Mouse (Mus musculus) heart, postnatal 10 days (tissue): ENCODE data around the gene Gm12166. TPM values are rescaled to one million over a fixed set of nuclear protein-coding genes. Genes with fewer than 3 reads are reported as not detected.
A peak's percentile ranks its signal among the peaks of the same experiment; 100 is the strongest.
"Not testable (repeated sequence)": the region's sequence is repeated elsewhere in the genome, so short reads cannot be mapped to it uniquely, and the experiment has no call there.

Experiments used
- DNase-seq, 2 experiments: peaks; one replicate each; pipeline ENCODE4 v3.0.0; 2021
- intact Hi-C: fragments of 180-260 bp; cut with DNase I; formaldehyde crosslinking; loops from one replicate; pipeline ENCODE4 v1.15.1; 2025
- total RNA-seq, 2 experiments: library from RNA; stranded (reverse); gene quantifications; 2 replicates each; pipeline ENCODE4 v1.2.3; 2021

The Gm12166 gene
- total RNA-seq, 2 experiments from 2014 or later: 2.5 to 3.4 TPM

GRCm38 (mm10) chr11:46058011-46058410 is 5.9 kb upstream of the Gm12166 start:
- intact Hi-C loops: loop anchor here (5.0 kb wide), 1 partner anchor 34 kb away; no protein-coding TSS in a partner anchor
- DNase-seq: peak; percentile 53 to 62

DNA sequence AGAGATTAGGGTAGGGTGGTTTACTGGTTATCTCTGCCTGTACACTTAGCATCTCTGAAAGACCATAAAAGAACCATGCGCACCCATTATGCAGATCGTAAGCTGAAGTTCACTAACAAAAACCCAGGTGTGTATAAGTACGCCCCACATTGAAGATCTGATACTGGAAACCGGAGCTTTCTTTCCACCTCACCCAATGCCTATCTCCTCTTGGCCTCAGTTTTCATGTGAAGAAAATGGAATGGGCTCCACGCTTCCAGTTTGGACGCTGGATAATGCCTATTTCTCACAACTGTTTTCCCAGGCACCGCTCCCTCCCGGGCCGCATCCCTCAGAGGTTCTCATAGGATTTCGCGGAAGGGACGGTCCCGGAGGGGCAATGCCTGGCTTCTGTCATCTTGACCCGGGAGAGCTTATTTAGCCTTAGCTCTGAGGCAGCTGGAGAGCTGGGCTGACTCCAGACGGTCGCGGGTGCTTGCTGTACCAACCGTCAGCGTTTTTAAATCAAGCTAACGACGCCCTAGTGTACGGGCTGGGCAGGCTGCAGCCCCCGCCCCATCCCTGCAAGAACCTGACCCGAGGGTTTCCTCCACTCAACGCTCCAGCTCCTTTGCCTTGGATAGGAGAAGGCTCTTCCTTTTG is 4.8 kb upstream of the Gm12166 start:
- intact Hi-C loops: loop anchor here (5.0 kb wide), 1 partner anchor 35 kb away; no protein-coding TSS in a partner anchor
- peak; percentile 69 to 75 for DNase-seq

DNA sequence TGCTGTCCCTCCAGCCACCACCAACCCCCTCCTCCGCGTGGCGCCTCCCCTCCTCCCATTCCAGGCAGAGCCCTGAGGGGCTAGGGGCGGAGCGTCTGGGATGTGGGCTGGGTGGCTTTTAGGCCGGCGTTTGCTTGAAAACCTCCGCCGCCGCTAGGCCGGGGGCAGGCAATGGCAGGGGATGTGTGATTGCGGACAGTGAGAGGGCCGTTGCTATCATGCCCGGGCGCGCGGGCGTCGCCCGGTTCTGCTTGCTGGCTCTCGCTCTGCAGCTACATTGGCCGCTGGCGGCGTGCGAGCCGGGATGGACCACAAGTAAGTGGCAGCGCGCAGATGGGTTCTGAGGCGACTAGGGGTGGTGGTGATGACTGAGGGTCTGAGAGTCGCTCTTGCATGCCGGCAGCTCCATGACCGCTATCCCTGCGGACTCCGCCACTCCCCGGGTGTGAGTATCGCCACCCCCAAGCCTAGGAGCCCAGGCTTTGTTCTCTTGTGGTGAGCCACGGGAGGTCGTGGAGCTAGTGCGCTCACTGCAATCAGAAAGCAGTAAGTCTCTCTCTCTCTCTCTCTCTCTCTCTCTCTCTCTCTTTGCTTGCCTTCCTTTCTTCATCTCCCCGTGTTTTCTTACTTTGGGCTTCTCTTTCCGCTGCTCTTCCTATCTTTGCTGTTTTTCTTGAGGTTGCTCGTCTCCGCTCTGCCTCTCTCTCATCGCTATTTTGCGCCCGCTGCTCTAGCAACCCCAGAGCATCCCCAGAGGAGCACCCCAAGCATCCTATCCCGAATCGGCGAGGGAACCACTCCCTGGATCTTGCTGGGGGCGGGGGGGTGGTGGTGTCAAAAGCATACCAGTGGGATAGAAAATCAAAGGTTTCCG is 4.0 kb upstream of the Gm12166 start, which contains the start of gene Adam19:
Adam19 (plus strand) TSS at position 97 of the 874 bp plus-strand sequence.
- DNase-seq: peak; percentile 90 to 91
- intact Hi-C loops: loop anchor here (1.0 to 5.0 kb wide), 2 partner anchors 36 to 72 kb away; no protein-coding TSS in a partner anchor

- peak in 1 of 2 experiments; percentile 10 for DNase-seq
- intact Hi-C loops: loop anchor here (1.0 to 5.0 kb wide), 4 partner anchors 37 to 159 kb away; partner anchors contain the start of gene Thg1l
Observed at GRCm38 (mm10) chr11:46054911-46055895, 3.1 kb upstream of the Gm12166 start.

DNA sequence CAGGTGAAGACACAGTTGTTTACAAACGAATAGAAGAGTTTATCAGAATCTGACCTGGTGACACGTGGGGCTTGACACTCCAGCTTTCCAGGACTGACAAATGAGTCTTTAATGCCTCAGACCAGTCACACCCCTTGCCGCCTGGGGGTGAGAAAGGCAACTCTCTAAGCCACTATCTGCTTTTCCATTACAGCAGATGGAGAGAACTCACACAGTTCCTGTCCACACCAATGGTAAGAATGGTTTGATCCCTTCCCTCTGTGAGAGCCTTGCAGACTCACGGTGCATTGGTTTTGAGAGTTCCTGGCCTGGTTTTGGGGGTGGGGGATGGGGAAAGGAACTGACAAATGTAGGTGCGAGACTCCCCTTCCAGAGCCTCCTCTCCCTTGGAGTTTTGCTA is 2.2 kb upstream of the Gm12166 start:
- intact Hi-C loops: loop anchor here (1.0 to 5.0 kb wide), 2 partner anchors 97 to 160 kb away; partner anchors contain the start of gene Thg1l
- peak in 1 of 2 experiments; percentile 15 for DNase-seq

GRCm38 (mm10) chr11:46053457-46053856 is 1.3 kb upstream of the Gm12166 start:
- DNase-seq: not testable (repeated sequence)
- intact Hi-C loops: loop anchor here (2.0 to 5.0 kb wide), 2 partner anchors 37 to 96 kb away; partner anchors contain the start of gene Thg1l

DNA sequence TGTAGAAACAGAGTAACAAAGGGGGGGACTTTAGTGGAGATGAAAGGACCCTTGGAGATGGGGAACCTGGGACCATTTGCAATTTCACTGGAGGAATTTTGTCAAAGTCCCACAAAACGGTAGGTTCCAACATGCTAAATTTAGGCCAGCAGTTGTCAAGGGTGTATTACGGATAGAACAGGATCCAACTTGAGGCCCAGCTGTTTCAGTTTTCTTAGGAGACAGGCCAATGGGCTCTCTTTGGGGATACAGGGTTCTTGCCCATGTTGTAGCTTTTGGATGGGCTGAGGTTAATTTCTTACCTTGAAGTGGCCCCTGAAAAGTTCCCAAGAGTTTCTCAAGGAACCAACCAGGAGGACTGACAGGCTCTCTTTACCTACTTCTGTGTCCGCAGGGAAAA is 4.9 kb downstream of the Gm12166 start:
- DNase-seq: no peak
- intact Hi-C loops: no loop called here

DNA sequence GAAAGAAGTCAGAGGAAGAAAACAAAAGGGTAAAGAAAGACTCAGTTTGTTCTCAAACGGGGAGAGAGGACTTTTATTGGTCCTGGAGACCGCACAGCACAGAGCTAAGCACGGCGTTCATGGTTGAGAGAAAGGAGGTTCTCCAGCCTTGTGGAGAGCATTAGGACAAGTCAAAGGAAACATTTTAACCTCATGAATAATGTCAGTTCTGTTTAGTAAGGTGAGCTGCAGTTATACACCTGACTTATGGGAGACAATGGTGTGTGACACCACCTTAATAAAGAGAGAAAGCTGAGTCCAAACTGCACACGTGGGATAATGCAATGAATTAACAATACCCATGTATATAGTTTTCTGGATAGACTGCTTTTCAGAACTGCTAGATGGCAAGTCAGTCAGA is 7.3 kb downstream of the Gm12166 start:
- no peak for DNase-seq
- intact Hi-C loops: no loop called here

DNA sequence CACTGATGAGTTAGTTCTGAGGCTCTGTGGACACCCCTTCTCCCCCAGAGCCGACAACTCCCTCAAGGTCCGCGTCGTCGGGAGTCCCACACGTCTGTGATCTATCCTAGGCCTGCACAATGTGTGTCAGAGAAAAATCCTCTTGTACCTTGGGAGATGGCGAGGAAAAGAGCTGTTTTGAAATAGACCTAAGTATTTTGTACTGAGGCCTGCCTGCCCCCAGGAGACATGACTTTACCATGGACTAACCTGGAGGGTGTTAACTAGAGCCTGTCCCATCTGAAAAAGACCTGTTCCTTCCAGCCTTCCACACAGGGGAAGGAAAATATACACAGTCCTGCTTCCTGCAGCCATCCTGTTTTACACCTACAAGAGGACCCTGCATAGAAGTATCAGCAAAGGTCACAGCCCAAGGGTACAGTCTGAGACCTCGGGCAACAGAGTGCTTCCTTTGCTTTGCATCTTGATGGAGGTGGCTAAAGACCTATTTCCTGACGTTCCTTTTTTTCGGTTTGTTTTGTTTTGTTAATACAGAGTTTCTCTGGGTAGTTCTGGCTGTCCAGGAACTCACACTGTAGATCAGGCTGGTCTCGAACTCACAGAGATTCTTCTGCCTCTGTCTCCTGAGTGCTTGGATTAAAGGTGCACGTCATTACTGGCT is 10.4 kb downstream of the Gm12166 start:
- intact Hi-C loops: no loop called here
- DNase-seq: no peak

DNA sequence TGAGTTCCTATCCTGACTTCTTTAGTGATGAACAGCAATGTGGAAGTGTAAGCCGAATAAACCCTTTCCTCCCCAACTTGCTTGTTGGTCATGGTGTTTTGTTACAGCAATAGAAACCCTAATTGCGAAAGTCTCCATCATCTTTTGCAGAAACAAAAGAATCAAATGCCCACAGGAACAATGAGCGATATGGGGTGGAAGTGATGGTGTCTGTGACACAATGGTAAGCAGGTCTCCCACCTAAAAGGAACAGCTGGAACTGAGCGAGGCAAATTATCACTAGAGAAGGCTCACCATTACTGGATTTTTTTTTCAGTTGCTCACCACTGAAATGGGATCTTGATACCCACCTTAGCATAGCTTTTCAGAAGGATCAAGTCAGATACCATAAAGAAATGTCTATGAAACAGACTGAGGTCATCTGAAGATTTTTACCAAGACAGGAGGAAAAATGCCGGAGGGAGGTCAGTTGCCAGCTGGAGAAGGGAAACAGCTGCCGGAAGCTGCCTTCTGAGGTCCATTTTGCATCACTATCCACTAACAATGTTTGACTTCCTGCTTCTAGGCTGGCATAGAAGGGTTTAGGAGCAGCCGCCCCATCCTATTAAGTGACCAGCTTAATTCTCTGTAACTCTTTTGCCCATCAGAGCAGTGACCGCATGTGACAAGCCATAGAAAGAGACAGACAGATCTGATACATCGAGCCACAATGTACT is 11.1 kb downstream of the Gm12166 start:
- intact Hi-C loops: no loop called here
- no peak for DNase-seq

DNA sequence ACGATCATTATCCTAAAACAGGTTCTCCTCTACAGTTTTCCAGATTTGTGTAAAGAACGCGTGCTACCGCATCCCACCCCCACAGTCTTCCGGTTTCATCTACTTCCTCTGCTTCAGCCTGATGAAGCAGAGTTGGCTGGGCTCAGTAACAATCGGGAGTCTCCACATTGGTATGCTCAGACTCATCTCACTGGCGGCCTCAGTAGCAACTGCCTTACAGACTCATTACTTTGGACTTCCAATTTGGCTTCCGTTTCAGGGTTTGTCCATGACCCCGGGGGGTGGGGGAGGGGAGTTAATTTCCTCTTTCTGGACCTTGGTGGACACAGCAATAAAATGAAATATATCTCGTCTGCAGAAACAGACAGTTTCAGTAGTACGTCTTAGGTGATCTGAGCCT is 12.8 kb downstream of the Gm12166 start:
- peak; percentile 61 to 74 for DNase-seq
- intact Hi-C loops: no loop called here

- no peak for DNase-seq
- intact Hi-C loops: no loop called here
Observed at GRCm38 (mm10) chr11:46038901-46039300, 13.2 kb downstream of the Gm12166 start.

- intact Hi-C loops: no loop called here
- DNase-seq: no peak
Observed at GRCm38 (mm10) chr11:46036374-46036773, 15.7 kb downstream of the Gm12166 start.

GRCm38 (mm10) chr11:46032956-46033355 is 19.2 kb downstream of the Gm12166 start:
- DNase-seq: no peak
- intact Hi-C loops: loop anchor here (5.0 kb wide), 1 partner anchor 184 kb away; no protein-coding TSS in a partner anchor

DNA sequence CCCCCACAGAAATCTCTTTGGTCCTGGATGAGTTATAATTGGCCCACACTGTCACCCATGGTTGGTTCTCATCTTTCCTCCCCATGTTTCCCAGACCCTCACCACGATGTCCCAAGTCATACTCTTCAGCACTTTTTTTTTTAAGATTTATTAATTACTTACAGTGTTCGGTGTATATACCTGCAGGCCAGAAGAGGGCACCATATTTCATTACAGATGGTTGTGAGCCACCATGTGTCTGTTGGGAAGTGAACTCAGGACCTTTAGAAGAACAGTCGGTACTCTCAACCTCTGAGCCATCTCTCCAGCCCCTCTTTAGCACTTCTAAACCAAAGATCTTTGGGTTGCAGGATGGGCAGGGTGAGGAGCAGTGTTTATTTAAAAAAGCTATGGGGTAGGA is 20.7 kb downstream of the Gm12166 start:
- no peak for DNase-seq
- intact Hi-C loops: loop anchor here (5.0 kb wide), 1 partner anchor 186 kb away; no protein-coding TSS in a partner anchor

DNA sequence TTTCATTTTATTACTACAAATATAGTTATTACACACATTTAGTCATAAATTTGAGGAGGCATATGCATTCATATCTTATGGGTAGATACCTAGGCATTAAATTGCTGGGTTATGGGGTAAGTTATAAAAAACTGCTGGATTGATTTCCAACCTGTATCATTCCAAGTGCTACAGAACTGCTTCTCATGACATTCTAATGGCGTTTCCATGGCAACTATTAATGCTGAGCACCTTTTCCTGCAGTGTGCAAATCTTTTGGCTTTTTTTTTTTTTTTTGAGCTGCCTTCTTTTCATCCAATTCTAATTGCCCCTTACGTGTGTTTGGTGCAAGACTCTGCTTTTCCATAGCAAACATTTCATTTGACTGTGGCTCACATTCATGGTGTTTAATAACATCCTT is 22.1 kb downstream of the Gm12166 start:
- intact Hi-C loops: loop anchor here (5.0 kb wide), 1 partner anchor 187 kb away; no protein-coding TSS in a partner anchor
- no peak for DNase-seq

DNA sequence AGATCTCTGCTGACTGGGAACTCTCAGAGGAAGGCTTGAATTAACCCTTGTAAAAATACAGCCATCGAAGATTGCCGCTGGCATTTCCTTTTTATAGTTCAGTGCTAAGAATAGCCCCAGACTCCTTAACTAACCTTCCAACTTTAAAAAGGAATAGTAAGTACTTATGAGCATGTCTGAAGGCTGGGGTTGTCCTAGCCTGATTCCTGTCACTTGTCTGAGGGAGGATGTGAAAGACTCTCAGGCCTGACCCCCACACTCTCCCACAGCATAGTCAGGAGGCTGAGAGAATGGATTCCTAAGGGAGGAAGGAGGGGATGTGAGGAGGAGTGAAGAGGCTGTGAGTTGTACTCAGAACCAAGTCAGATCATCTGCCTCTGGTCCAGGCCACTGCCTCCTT is 22.6 kb downstream of the Gm12166 start:
- intact Hi-C loops: no loop called here
- no peak for DNase-seq

GRCm38 (mm10) chr11:46027952-46028814 is 23.9 kb downstream of the Gm12166 start:
- intact Hi-C loops: no loop called here

More at GRCm38 (mm10) chr11:46027952-46028814, 23.9 kb downstream of the Gm12166 start:
- DNase-seq: no peak
